Mouse (Mus musculus) intestine, embryonic 14.5 days (tissue): ENCODE data around the gene Hdhd3. TPM values are rescaled to one million over a fixed set of nuclear protein-coding genes. Genes with fewer than 3 reads are reported as not detected.

Experiments
- ATAC-seq: fragments of 200-750 bp; cut with Nextera tagmentation; replicated peaks from 2 replicates; pipeline ENCODE4 v1.8.0; 2017; ENCODE audit warnings: low read depth, moderate number of reproducible peaks, moderate TSS enrichment, moderate library complexity; ENCODE audit not compliant: low FRiP score, low TSS enrichment
- DNase-seq: peaks from one replicate; pipeline ENCODE4 v3.0.0-alpha.2; 2018; ENCODE audit warnings: low spot score
- H3K27ac ChIP-seq: fragments of 300-500 bp; sonication (generic); 2 replicates; pipeline ENCODE4 v1.5.1; 2014; ENCODE audit warnings: low read depth, mild to moderate bottlenecking, control low read depth
- H3K27me3 ChIP-seq: fragments of 300-500 bp; sonication (generic); replicated peaks from 2 replicates; pipeline ENCODE4 v1.6.1; 2014; ENCODE audit warnings: low read length, control low read depth; ENCODE audit not compliant: control insufficient read depth, insufficient read depth
- H3K36me3 ChIP-seq: fragments of 300-500 bp; sonication (generic); 2 replicates; pipeline ENCODE4 v1.6.1; 2014; ENCODE audit warnings: low read length, control low read depth; ENCODE audit not compliant: control insufficient read depth, insufficient read depth
- H3K4me1 ChIP-seq: fragments of 300-500 bp; sonication (generic); replicated peaks from 2 replicates; pipeline ENCODE4 v1.6.1; 2014; ENCODE audit warnings: low read length, control low read depth, mixed read lengths; ENCODE audit not compliant: control insufficient read depth, insufficient read depth
- H3K4me2 ChIP-seq: fragments of 300-500 bp; sonication (generic); 2 replicates; pipeline ENCODE4 v1.6.1; 2014; ENCODE audit warnings: low read length
- H3K4me3 ChIP-seq: fragments of 300-500 bp; sonication (generic); 2 replicates; pipeline ENCODE4 v1.5.1; 2014; ENCODE audit warnings: low read depth, low read length, control low read depth, mixed read lengths
- H3K9ac ChIP-seq: fragments of 300-500 bp; sonication (generic); 2 replicates; pipeline ENCODE4 v1.6.1; 2014; ENCODE audit warnings: mild to moderate bottlenecking, low read length
- H3K9me3 ChIP-seq: fragments of 300-500 bp; sonication (generic); 2 replicates; pipeline ENCODE4 v1.6.1; 2016; ENCODE audit warnings: low read length, control low read depth; ENCODE audit not compliant: control insufficient read depth
- WGBS: fragments of 180-500 bp; shearing (Covaris S2); extraction: QIAGEN DNeasy Blood & Tissue Kit; methylation state at CpG from one replicate; pipeline ENCODE4 v1.1.7; 2014; 5-methylcytosine and 5-hydroxymethylcytosine counted together
- polyA plus RNA-seq: library from polyadenylated mRNA; unstranded; fragments of >200 nt; fragmentation: Nextera tagmentation; extraction: Ambion mirVana; gene quantifications from 2 replicates; pipeline ENCODE4 v1.2.1, GENCODE M21; 2014

The Hdhd3 gene
- polyA plus RNA-seq, 1 experiment from 2014 or later: 32.4 TPM

- no peak for ATAC-seq
- WGBS: 69% methylated on average over 6 of the region's 6 CpGs
- Histone ChIP-seq H3K9ac (no peak overlapping the region), H3K4me2 (no peak overlapping the region), H3K4me3 (no peak overlapping the region), H3K27me3 (no peaks in the 10 kb centered on the region), H3K9me3 (no peaks in the 10 kb centered on the region), H3K4me1 (no peaks in the 10 kb centered on the region), H3K27ac (no peak overlapping the region), H3K36me3 (no peaks in the 10 kb centered on the region)
- DNase-seq: no peak
Observed at GRCm38 (mm10) chr4:62477542-62478244, 25.6 kb downstream of the Hdhd3 start.

- no peaks in the 10 kb centered on the region for H3K36me3 ChIP-seq
- 77% methylated on average over 6 of the region's 6 CpGs for WGBS
- H3K27ac ChIP-seq: no peak overlapping the region
- ATAC-seq (no peak), DNase-seq (no peak)
- no peaks in the 10 kb centered on the region for H3K4me1 ChIP-seq
- no peak overlapping the region for H3K4me3 ChIP-seq
- no peak overlapping the region for H3K9ac ChIP-seq
- no peak overlapping the region for H3K4me2 ChIP-seq
- no peaks in the 10 kb centered on the region for H3K9me3 ChIP-seq
- H3K27me3 ChIP-seq: no peaks in the 10 kb centered on the region
Observed at GRCm38 (mm10) chr4:62475793-62476192, 27.5 kb downstream of the Hdhd3 start.

DNA sequence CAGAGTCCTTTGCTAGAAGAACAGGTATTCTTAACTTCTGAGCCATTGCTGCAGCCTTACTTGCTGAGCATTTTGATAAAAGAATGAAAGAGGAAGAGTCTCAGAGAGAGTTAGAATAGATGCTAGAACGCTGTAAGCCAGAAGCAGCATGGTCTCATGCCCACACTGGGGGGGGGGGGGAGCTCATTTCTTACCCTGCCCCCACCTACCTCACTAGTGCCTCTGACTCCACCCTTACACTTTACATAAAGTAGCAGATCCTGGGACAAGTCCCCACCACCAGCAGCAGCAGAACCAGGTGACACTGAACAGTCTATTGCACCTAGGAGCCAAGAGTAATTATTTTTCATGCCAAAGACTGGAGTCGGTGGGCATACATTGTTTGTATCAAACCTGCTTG lies 28.1 kb downstream of the Hdhd3 start:
- Histone ChIP-seq H3K27me3 (no peaks in the 10 kb centered on the region), H3K4me2 (no peak overlapping the region), H3K27ac (no peak overlapping the region)

GRCm38 (mm10) chr4:62472071-62472470 lies 31.2 kb downstream of the Hdhd3 start:
- WGBS: 93% methylated on average over 2 of the region's 2 CpGs
- peaks cover 5% of the 10 kb centered on the region; the same call in 1 of the 2 replicates for H3K9me3 ChIP-seq
- H3K36me3 ChIP-seq: no peaks in the 10 kb centered on the region
- ATAC-seq (no peak), DNase-seq (no peak)
- peaks cover 5% of the 10 kb centered on the region; the same call in 1 of the 2 replicates for H3K4me1 ChIP-seq
- no peak overlapping the region for H3K4me3 ChIP-seq
- H3K27me3 ChIP-seq: no peaks in the 10 kb centered on the region
- H3K27ac ChIP-seq: no peak overlapping the region
- no peak overlapping the region for H3K4me2 ChIP-seq
- H3K9ac ChIP-seq: no peak overlapping the region

More for the DNA sequence above, 28.1 kb downstream of the Hdhd3 start:
- no peaks in the 10 kb centered on the region for H3K36me3 ChIP-seq
- H3K4me1 ChIP-seq: peaks cover 2% of the 10 kb centered on the region; the same call in 1 of the 2 replicates
- H3K4me3 ChIP-seq: no peak overlapping the region
- 78% methylated on average over 2 of the region's 2 CpGs for WGBS
- H3K9me3 ChIP-seq: no peaks in the 10 kb centered on the region
- no peak for ATAC-seq
- H3K9ac ChIP-seq: no peak overlapping the region
- DNase-seq: no peak

- DNase-seq (peak; percentile 96), ATAC-seq (peak; percentile 91)
- Histone ChIP-seq H3K27me3 (no peaks in the 10 kb centered on the region), H3K9ac (peak within 1 kb of the TSS; percentile 52), H3K9me3 (peaks cover 5% of the 10 kb centered on the region; the same call in 1 of the 2 replicates), H3K36me3 (no peaks in the 10 kb centered on the region), H3K4me3 (peak within 1 kb of the TSS; percentile 55), H3K4me1 (peaks cover 5% of the 10 kb centered on the region; the same call in 1 of the 2 replicates), H3K4me2 (peak within 1 kb of the TSS; percentile 64), H3K27ac (no peak within 1 kb of the TSS)
- under 1% methylated on average over 30 of the region's 30 CpGs for WGBS
Observed at GRCm38 (mm10) chr4:62470598-62471051, 32.6 kb downstream of the Hdhd3 start, which contains the start of gene Wdr31. TSS of gene Wdr31 (minus strand) at chr4:62470896.

DNA sequence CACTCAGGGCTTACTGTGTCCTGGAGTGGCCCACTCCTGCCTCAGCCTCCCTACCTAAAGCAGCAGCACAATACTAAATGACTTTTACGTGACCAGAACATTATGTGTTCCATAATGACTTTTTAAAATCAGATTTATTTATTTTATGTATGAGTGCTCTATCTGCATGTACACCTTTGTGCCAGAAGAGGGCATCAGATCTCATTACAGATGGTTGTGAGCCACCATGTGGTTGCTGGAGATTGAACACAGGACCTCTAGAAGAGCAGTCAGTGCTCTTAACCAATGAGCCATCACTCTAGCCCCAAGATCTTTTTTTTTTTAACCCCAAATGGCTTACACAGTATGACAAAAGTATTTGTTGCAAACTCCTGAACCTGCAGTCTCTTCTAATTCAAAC lies 35.1 kb downstream of the Hdhd3 start:
- Histone ChIP-seq H3K4me3 (no peak overlapping the region), H3K27me3 (no peaks in the 10 kb centered on the region), H3K36me3 (0 out of 2 replicates have a peak, but pooled peaks cover 2% of the 10 kb centered on the region), H3K9me3 (peaks cover 5% of the 10 kb centered on the region; the same call in 1 of the 2 replicates), H3K4me1 (peaks cover 5% of the 10 kb centered on the region; the same call in 1 of the 2 replicates), H3K27ac (no peak overlapping the region), H3K9ac (no peak overlapping the region), H3K4me2 (no peak overlapping the region)
- no peak for DNase-seq
- 94% methylated on average over 1 of the region's 1 CpGs for WGBS
- ATAC-seq: no peak

DNA sequence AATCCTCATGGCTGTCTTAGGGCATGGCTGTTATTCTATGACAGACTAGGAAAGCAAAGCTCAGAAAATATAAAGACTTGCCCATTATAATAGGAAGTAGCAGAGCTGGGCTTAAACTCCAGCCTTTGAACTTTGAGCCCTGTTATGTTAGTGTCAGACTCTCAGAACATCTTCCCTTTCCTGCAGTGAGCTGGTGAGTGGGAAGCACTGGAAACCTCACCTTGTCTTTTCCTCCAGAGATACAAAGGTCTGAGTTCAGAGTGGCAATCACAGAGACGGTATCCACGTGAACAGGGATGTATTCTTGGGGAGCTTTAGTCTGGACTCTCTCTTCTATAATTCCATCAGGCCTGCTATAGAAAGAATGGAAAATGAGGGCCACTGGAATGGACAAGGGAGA lies 40.1 kb downstream of the Hdhd3 start:
- Histone ChIP-seq H3K27me3 (no peaks in the 10 kb centered on the region), H3K9me3 (no peaks in the 10 kb centered on the region; the same call in 1 of the 2 replicates), H3K36me3 (0 out of 2 replicates have a peak, but pooled peaks cover 10% of the 10 kb centered on the region), H3K4me2 (no peak overlapping the region), H3K4me3 (no peak overlapping the region), H3K9ac (no peak overlapping the region), H3K27ac (no peak overlapping the region), H3K4me1 (no peaks in the 10 kb centered on the region)
- 86% methylated on average over 2 of the region's 2 CpGs for WGBS
- DNase-seq (no peak), ATAC-seq (no peak)

- DNase-seq: no peak
- ATAC-seq: no peak
- Histone ChIP-seq H3K9ac (no peak overlapping the region), H3K27me3 (no peaks in the 10 kb centered on the region), H3K4me1 (no peaks in the 10 kb centered on the region), H3K36me3 (0 out of 2 replicates have a peak, but pooled peaks cover 10% of the 10 kb centered on the region), H3K4me2 (no peak overlapping the region), H3K4me3 (no peak overlapping the region), H3K9me3 (no peaks in the 10 kb centered on the region), H3K27ac (no peak overlapping the region)
- WGBS: 89% methylated on average over 8 of the region's 8 CpGs
Observed at GRCm38 (mm10) chr4:62460348-62460747, 42.9 kb downstream of the Hdhd3 start.
